Mouse (Mus musculus): Measurements from ENCODE around the gene Nanos3.

GRCm38 (mm10) chr8:84147769-84148530, 37.1 kb downstream of the Nanos3 start, which contains the start of the genes Cc2d1a and 4930432K21Rik:
- TF ChIP-seq CTCF (IDR thresholded peaks at IDR 0.05) (no peak), EP300 (IDR thresholded peaks at IDR 0.05) (no peak)
